Comparison of ENCODE assay signal across 24 mouse cellular contexts in genomic region chr14:93827159-93827558, GRCm38 (mm10).
DNase-seq lines count a peak whose midpoint lies in the region; ATAC-seq lines count a peak whose summit lies in the region.
"Had no signal": no experiment of that assay in that cellular context is flagged by ENCODE, and none has a peak within 500 bp of the region (broad histone marks: within the 10 kb centered on the region; RNA-seq: fewer than 3 reads in every experiment).

No protein-coding gene starts in this region.

- peak; percentile 85 for ATAC-seq in cerebellum, adult (ENCODE audit: insufficient number of reproducible peaks, low FRiP score, low TSS enrichment)
- ATAC-seq in midbrain, embryonic 15.5 days (replicated peaks): no peak
- ATAC-seq in intestine, embryonic 16.5 days: no peak
- ATAC-seq: intestine, postnatal 0 days; Patski had no signal

- 34% methylated on average over 6 of the region's 6 CpGs for WGBS in midbrain, embryonic 15.5 days
- WGBS in intestine, embryonic 16.5 days: 53% methylated on average over 6 of the region's 6 CpGs

- no peak overlapping the region for H3K4me3 ChIP-seq in midbrain, embryonic 15.5 days
- H3K4me3 ChIP-seq in intestine, embryonic 16.5 days (ENCODE audit: low read length): no peak overlapping the region
- H3K4me3 ChIP-seq: embryonic facial prominence, embryonic 12.5 days; heart, embryonic 10.5 days; heart, embryonic 15.5 days; left cerebral cortex, adult 2 months; limb, embryonic 12.5 days; liver, embryonic 15.5 days had no signal

- DNase-seq in cerebellum, postnatal 4 days (ENCODE audit: low spot score in 2 of 2): no peak
- peak; percentile 65 to 72 for DNase-seq in cerebellum, adult 18-20 months
- DNase-seq in cerebellum, postnatal 10 days: peak; percentile 36 to 52
- DNase-seq in right cerebral cortex, postnatal 25 days: no peak
- DNase-seq: adrenal gland, postnatal 25 days; embryo, embryonic 11 days; gastrocnemius, postnatal 25 days; heart, adult 11 months; kidney, adult 9 months; kidney, postnatal 10 days; lung, embryonic 14.5 days; lung, postnatal 14 days; thymus, adult 2 months had no signal

- no peaks in the 10 kb centered on the region for H3K9me3 ChIP-seq in midbrain, embryonic 15.5 days
- no peaks in the 10 kb centered on the region for H3K9me3 ChIP-seq in intestine, embryonic 16.5 days (ENCODE audit: control insufficient read depth, low read length)
- H3K9me3 ChIP-seq: embryonic facial prominence, embryonic 12.5 days; heart, embryonic 10.5 days; heart, embryonic 15.5 days; limb, embryonic 12.5 days; liver, embryonic 15.5 days had no signal

- no peaks in the 10 kb centered on the region for H3K27me3 ChIP-seq in midbrain, embryonic 15.5 days (replicated peaks)
- H3K27me3 ChIP-seq in intestine, embryonic 16.5 days (replicated peaks; ENCODE audit: control insufficient read depth, insufficient read depth, low read length): no peaks in the 10 kb centered on the region
- H3K27me3 ChIP-seq: embryonic facial prominence, embryonic 12.5 days; heart, embryonic 15.5 days; limb, embryonic 12.5 days; liver, embryonic 15.5 days; Patski had no signal

- no peak overlapping the region for H3K4me2 ChIP-seq in midbrain, embryonic 15.5 days
- no peak overlapping the region for H3K4me2 ChIP-seq in intestine, embryonic 16.5 days (ENCODE audit: low read depth, low read length)
- H3K4me2 ChIP-seq: embryonic facial prominence, embryonic 12.5 days; heart, embryonic 15.5 days; limb, embryonic 12.5 days; liver, embryonic 15.5 days; lung, embryonic 14.5 days had no signal

- H3K4me1 ChIP-seq in midbrain, embryonic 15.5 days: peaks cover 20% of the 10 kb centered on the region
- H3K4me1 ChIP-seq in intestine, embryonic 16.5 days (ENCODE audit: control insufficient read depth, insufficient read depth, low read length): no peaks in the 10 kb centered on the region
- H3K4me1 ChIP-seq: embryonic facial prominence, embryonic 12.5 days; heart, embryonic 10.5 days; heart, embryonic 15.5 days; limb, embryonic 12.5 days; liver, embryonic 15.5 days had no signal

- no peak overlapping the region for H3K27ac ChIP-seq in midbrain, embryonic 15.5 days
- no peak overlapping the region for H3K27ac ChIP-seq in intestine, embryonic 16.5 days (ENCODE audit: low read length)
- H3K27ac ChIP-seq: embryonic facial prominence, embryonic 12.5 days; heart, embryonic 10.5 days; heart, embryonic 15.5 days; left cerebral cortex, adult 2 months; limb, embryonic 12.5 days; liver, embryonic 15.5 days had no signal

- H3K36me3 ChIP-seq in midbrain, embryonic 15.5 days (replicated peaks): no peaks in the 10 kb centered on the region
- no peaks in the 10 kb centered on the region for H3K36me3 ChIP-seq in intestine, embryonic 16.5 days (ENCODE audit: control insufficient read depth, insufficient read depth, low read length)
- H3K36me3 ChIP-seq: embryonic facial prominence, embryonic 12.5 days; heart, embryonic 10.5 days; heart, embryonic 15.5 days; limb, embryonic 12.5 days; liver, embryonic 15.5 days had no signal

- H3K9ac ChIP-seq in midbrain, embryonic 15.5 days: no peak overlapping the region
- no peak overlapping the region for H3K9ac ChIP-seq in intestine, embryonic 16.5 days (ENCODE audit: low read depth, low read length)
- H3K9ac ChIP-seq: embryonic facial prominence, embryonic 12.5 days; heart, embryonic 15.5 days; limb, embryonic 12.5 days; liver, embryonic 15.5 days; lung, embryonic 14.5 days had no signal

Comparison
In these comparisons a context has a peak if more than half of its experiments do, and no peak if none do; other contexts are left out.
1. DNase-seq: peak in cerebellum, adult 18-20 months (2 of 2) and cerebellum, postnatal 10 days (2 of 2); none in cerebellum, postnatal 4 days (0 of 2) and right cerebral cortex, postnatal 25 days (single experiment).